Mouse (Mus musculus) kidney, adult 11 months (tissue): ENCODE data around the gene Syt7.
A peak's percentile ranks its signal among the peaks of the same experiment; 100 is the strongest.

Experiments
- DNase-seq: peaks from one replicate; pipeline ENCODE4 v3.0.0; 2022

Gene Syt7

GRCm38 (mm10) chr19:10388615-10389313 lies at the start of gene Syt7:
Syt7 (plus strand) TSS chr19:10389090.
- peak; percentile 86 for DNase-seq

GRCm38 (mm10) chr19:10339271-10339670 lies 49.6 kb upstream of the Syt7 start:
- DNase-seq = no peak

GRCm38 (mm10) chr19:10340661-10341060 lies 48.2 kb upstream of the Syt7 start:
- no peak for DNase-seq

- no peak for DNase-seq
Measured at GRCm38 (mm10) chr19:10341152-10341551, 47.7 kb upstream of the Syt7 start.

GRCm38 (mm10) chr19:10341817-10342439 lies 47.0 kb upstream of the Syt7 start:
- no peak for DNase-seq

GRCm38 (mm10) chr19:10343866-10344265 lies 45.0 kb upstream of the Syt7 start:
- no peak for DNase-seq

GRCm38 (mm10) chr19:10345696-10346095 lies 43.2 kb upstream of the Syt7 start:
- no peak for DNase-seq

- no peak for DNase-seq
Measured at GRCm38 (mm10) chr19:10347628-10348273, 41.1 kb upstream of the Syt7 start.

- no peak for DNase-seq
Measured at GRCm38 (mm10) chr19:10352218-10352617, 36.7 kb upstream of the Syt7 start.

- no peak for DNase-seq
Measured at GRCm38 (mm10) chr19:10354830-10355229, 34.1 kb upstream of the Syt7 start.

- DNase-seq = no peak
Measured at GRCm38 (mm10) chr19:10356845-10357503, 31.9 kb upstream of the Syt7 start.

- DNase-seq = no peak
Measured at GRCm38 (mm10) chr19:10359105-10359946, 29.6 kb upstream of the Syt7 start.

- no peak for DNase-seq
Measured at GRCm38 (mm10) chr19:10362473-10363129, 26.3 kb upstream of the Syt7 start.

GRCm38 (mm10) chr19:10363869-10364268 lies 25.0 kb upstream of the Syt7 start:
- no peak for DNase-seq

GRCm38 (mm10) chr19:10366116-10366845 lies 22.6 kb upstream of the Syt7 start:
- no peak for DNase-seq

GRCm38 (mm10) chr19:10367802-10368201 lies 21.1 kb upstream of the Syt7 start:
- no peak for DNase-seq

- DNase-seq = no peak
Measured at GRCm38 (mm10) chr19:10369936-10370335, 19.0 kb upstream of the Syt7 start.

- DNase-seq = no peak
Measured at GRCm38 (mm10) chr19:10373191-10373590, 15.7 kb upstream of the Syt7 start.

- DNase-seq = no peak
Measured at GRCm38 (mm10) chr19:10375260-10375659, 13.6 kb upstream of the Syt7 start.

GRCm38 (mm10) chr19:10379978-10380377 lies 8.9 kb upstream of the Syt7 start:
- no peak for DNase-seq

- DNase-seq = no peak
Measured at GRCm38 (mm10) chr19:10387660-10388059, 1.2 kb upstream of the Syt7 start.
